Mouse (Mus musculus) embryonic fibroblast, embryonic 13.5 days (primary cell): ENCODE results near the gene 3110009E18Rik.

ENCODE experiments used
- CTCF ChIP-seq: IDR thresholded peaks from 2 replicates; pipeline ENCODE4 v1.5.1; 2011; ENCODE audit warnings: mild to moderate bottlenecking, control low read depth, low read length, moderate library complexity, borderline replicate concordance; ENCODE audit not compliant: insufficient read depth
- POLR2A ChIP-seq: IDR thresholded peaks from 2 replicates; pipeline ENCODE4 v1.6.1; 2011; ENCODE audit warnings: low read depth, mild to moderate bottlenecking, control low read depth, low read length, moderate library complexity

DNA sequence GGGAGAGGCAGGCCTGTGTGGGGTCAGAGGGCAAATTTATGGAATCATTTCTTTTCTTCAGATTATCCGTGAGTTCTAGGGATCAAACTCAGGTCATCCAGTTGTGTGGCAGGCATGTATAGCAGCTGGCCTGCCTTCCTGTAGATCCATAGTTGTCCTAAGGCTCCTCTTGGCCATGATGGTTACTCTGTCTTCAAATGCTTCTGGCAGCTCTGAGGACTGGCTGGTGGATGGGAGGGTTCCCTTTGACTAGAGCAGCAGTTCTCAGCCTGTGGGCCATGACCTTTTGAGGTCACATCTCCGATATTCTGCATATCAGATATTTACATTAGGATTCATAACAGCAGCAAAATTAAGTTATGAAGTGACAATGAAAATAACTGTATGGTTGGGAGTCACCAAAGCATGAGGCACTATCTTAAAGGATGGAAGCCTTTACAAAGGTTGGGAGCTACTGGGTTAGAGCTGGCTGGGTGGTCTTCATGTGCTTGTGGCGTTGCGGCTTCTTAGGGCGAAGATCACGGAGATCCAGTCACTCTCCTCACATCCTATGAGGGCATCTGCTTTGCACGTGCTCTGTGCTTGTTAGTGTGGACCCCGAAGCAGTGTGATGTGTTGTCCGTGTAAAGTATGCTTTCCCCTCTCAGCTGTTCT, 37.6 kb downstream of the 3110009E18Rik start:
- TF ChIP-seq POLR2A (no peak), CTCF (no peak)
